Mouse (Mus musculus) layer of hippocampus, postnatal 25 days (tissue): ENCODE results near the gene Hipk3. TPM values are rescaled to one million over a fixed set of nuclear protein-coding genes. Genes with fewer than 3 reads are reported as not detected.

Experiments used
- DNase-seq, 2 experiments: peaks; one replicate each; pipeline ENCODE4 v3.0.0; 2022; ENCODE audit warnings: mixed read lengths in 2 of 2, low spot score in 1 of 2; ENCODE audit errors: extremely low spot score in 1 of 2
- microRNA-seq, 2 experiments: library from miRNA; unstranded; fragments of <30 nt; microRNA quantifications; one replicate each; pipeline ENCODE4 v1.2.0; 2021
- total RNA-seq, 2 experiments: library from RNA; stranded (reverse); gene quantifications; 2 replicates each; pipeline ENCODE4 v1.2.3; 2021

Gene Hipk3
- total RNA-seq, 2 experiments from 2014 or later = 58.8 to 60.0 TPM

DNA sequence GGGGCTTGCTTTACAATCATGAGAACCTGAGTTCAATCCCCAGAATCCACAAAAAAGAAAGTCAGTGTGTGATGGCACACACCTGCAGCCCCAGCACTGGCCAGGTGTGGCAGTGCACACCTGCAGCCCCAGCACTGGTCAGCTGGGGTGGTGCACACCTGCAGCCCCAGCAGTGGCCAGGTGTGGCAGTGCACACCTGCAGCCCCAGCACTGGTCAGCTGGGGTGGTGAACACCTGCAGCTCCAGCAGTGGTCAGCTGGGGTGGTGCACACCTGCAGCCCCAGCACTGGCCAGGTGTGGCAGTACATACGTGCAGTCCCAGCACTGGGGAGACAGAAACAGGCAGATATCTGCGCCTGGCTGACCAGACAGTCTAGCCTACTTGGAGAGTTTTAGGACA, 116.3 kb downstream of the Hipk3 start:
- no peak for DNase-seq

Small RNA genes lying within 50 kb of the gene (microRNA-seq; reads per million reads assigned to microRNA genes)
- 0 reads per million in 2 experiments for gene Mir1902

Other genes with a start within 250 kb of the Hipk3 start
- gene D430041D05Rik, start 83.4 kb downstream of the Hipk3 start, total RNA-seq = 10 to 100 TPM; 87.9 to 95.4 TPM
- gene Cstf3, start 96.1 kb upstream of the Hipk3 start, total RNA-seq = 10 to 100 TPM; 40.2 to 47.5 TPM
- gene Tcp11l1, start 217.7 kb upstream of the Hipk3 start, total RNA-seq = 10 to 100 TPM; 35.5 to 46.3 TPM
- gene Pin1rt1, start 221.9 kb upstream of the Hipk3 start, total RNA-seq = not detected
- 1 to 10 TPM; 1.5 to 1.9 TPM for gene Depdc7, start 248.4 kb upstream of the Hipk3 start, total RNA-seq